Mouse (Mus musculus): Measurements from ENCODE around the gene Chit1. TPM values are rescaled to one million over a fixed set of nuclear protein-coding genes. Genes with fewer than 3 reads are reported as not detected.
A peak's percentile ranks its signal among the peaks of the same experiment; 100 is the strongest.

The Chit1 gene
- polyA plus RNA-seq, 1 experiment = 0.19 TPM

GRCm38 (mm10) chr1:134096264-134096934 lies 14.6 kb upstream of the Chit1 start:
- peaks cover 7% of the 10 kb centered on the region for H3K4me1 ChIP-seq (ENCODE audit: control insufficient read depth, insufficient read depth, low read length)
- H3K27ac ChIP-seq (ENCODE audit: insufficient read depth, low read length) = no peak overlapping the region
- no peak overlapping the region for H3K4me3 ChIP-seq (ENCODE audit: insufficient read depth, low read length)
- TF ChIP-seq POLR2A (IDR thresholded peaks at IDR 0.05; ENCODE audit: extremely low read depth, insufficient read depth, low read length) (no peak), CTCF (IDR thresholded peaks at IDR 0.05; ENCODE audit: extremely low read depth, insufficient read depth, low read length) (no peak)

DNA sequence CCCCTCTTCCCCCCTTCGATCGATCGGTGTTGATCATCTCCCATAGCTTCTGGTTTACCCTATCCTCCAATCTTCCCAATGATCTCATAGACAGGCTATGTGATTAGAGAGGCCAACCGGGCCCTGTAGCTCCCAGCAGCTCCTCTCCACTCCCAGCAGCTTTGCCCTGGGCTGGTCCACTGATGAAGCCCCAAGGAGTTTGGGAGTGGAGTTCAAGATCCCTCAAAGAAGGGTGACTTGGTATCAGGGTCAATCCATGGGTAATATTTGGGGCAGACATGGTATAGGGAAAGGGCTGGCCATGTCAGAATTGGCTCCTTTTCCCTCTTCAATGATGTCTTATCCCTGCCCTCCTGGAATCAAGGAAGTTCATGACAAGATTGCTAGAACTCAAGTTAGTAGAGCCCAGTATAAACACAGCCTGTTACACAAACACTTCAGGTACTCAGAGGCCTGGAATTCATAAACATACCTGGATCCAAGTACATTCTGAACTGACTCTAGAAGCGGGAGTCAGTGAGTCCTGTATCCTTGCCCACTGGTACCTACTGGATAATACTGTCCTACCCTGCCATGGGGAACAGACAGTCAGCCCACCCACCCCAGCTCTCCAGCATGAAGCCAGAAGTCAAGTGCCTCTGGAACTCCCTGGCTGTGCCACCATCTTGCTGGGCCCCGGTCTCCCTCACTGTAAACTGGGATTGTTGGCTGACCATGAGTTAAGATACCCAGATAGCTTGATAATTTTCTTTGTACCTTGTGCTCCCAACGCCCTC lies 13.8 kb upstream of the Chit1 start:
- Histone ChIP-seq H3K27ac (ENCODE audit: insufficient read depth, low read length) (no peak overlapping the region), H3K4me3 (ENCODE audit: insufficient read depth, low read length) (no peak overlapping the region), H3K4me1 (ENCODE audit: control insufficient read depth, insufficient read depth, low read length) (peaks cover 7% of the 10 kb centered on the region)
- no peak for TF ChIP-seq POLR2A (IDR thresholded peaks at IDR 0.05; ENCODE audit: extremely low read depth, insufficient read depth, low read length)
- no peak for TF ChIP-seq CTCF (IDR thresholded peaks at IDR 0.05; ENCODE audit: extremely low read depth, insufficient read depth, low read length)

DNA sequence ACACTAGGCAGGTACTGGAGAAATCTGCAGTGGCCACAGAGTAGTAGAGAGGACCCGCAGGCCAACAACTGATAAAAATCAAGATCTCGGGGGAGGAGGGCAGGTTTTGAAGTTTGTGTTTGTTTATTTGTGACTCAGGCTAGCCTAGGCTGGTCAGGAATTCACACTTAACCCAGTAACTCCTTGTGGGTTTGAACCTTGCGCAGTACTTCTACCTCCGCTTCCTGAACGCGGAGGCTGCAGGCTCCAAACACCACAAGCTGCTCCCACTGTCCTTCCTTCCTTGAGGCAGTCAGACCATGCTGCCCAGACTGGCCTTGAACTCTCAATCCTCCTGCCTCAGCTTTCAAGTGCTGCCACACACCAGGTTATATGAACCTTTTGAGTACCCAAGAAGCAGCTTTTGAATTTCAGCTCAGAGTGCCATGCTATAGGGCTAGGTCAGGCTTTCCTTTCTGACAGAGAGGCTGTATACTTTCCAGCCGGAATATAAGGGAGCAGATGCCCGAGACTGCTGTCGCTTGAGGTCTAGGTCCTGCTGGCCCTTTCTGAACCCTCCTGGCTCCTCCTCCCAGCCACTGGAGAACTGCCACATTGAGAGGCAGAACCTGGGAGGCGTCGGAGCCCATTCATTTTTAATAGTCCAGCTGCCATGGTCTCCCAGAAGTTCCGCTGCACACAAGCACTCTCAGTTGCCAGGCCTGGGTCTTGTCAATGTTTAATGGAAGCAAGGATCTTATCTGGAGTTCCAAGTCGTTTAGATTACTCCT lies 12.9 kb upstream of the Chit1 start:
- H3K27ac ChIP-seq (ENCODE audit: insufficient read depth, low read length) = peak overlapping the region; percentile 83

DNA sequence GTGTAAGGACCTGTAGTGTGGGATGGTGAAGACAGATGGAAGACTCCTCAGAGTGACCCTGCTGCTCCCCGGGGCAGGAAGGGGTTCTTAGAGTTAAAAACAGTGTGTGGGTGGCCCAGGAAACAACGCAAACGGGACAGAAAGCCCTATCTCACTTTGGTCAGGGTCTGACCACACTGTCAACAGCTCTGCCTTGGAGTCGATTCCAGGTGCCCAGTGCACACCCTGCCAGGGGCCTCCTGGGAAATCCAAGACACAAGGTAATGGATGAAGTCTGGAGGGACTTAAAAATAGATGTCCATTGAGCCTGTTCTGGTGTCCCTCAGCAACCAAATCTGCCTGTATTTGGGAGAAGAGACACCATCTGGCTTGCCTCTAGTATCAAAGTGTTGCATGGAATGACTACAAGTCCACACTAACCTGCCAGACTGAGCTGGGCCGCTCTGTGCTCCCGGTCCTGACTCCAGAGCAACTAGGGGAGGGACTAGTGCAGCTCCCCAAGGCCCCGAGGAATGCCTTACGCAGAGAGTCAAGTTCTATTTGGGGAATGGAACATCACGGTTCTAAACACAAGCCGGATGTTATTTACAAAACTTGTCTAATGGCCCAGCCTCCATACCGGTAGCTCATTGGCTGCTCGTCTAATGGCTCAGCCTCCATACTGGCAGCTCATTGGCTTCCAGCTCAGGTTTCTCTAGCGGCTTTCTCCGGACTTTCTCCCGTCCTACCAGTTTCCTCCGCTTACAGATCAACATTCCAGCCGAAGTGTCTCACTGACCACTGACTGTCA lies 12.1 kb upstream of the Chit1 start:
- peak overlapping the region; percentile 25 for H3K4me3 ChIP-seq (ENCODE audit: insufficient read depth, low read length)
- peaks cover 5% of the 10 kb centered on the region; the same call in 1 of the 2 replicates for H3K4me1 ChIP-seq (ENCODE audit: control insufficient read depth, insufficient read depth, low read length)
- TF ChIP-seq POLR2A (IDR thresholded peaks at IDR 0.05; ENCODE audit: extremely low read depth, insufficient read depth, low read length) (peak; percentile 75), CTCF (IDR thresholded peaks at IDR 0.05; ENCODE audit: extremely low read depth, insufficient read depth, low read length) (no peak)
- H3K27ac ChIP-seq (ENCODE audit: insufficient read depth, low read length) = peak overlapping the region; percentile 83

More for the DNA sequence above, 12.9 kb upstream of the Chit1 start:
- TF ChIP-seq CTCF (IDR thresholded peaks at IDR 0.05; ENCODE audit: extremely low read depth, insufficient read depth, low read length) = no peak
- TF ChIP-seq POLR2A (IDR thresholded peaks at IDR 0.05; ENCODE audit: extremely low read depth, insufficient read depth, low read length) = no peak
- Histone ChIP-seq H3K4me3 (ENCODE audit: insufficient read depth, low read length) (no peak overlapping the region), H3K4me1 (ENCODE audit: control insufficient read depth, insufficient read depth, low read length) (peaks cover 5% of the 10 kb centered on the region; the same call in 1 of the 2 replicates)

- no peak for TF ChIP-seq CTCF (IDR thresholded peaks at IDR 0.05; ENCODE audit: extremely low read depth, insufficient read depth, low read length)
- TF ChIP-seq POLR2A (IDR thresholded peaks at IDR 0.05; ENCODE audit: extremely low read depth, insufficient read depth, low read length) = no peak
- peak overlapping the region; percentile 25 for H3K4me3 ChIP-seq (ENCODE audit: insufficient read depth, low read length)
- H3K4me1 ChIP-seq (ENCODE audit: control insufficient read depth, insufficient read depth, low read length) = peaks cover 5% of the 10 kb centered on the region; the same call in 1 of the 2 replicates
- peak overlapping the region; percentile 62 for H3K27ac ChIP-seq (ENCODE audit: insufficient read depth, low read length)
Measured at GRCm38 (mm10) chr1:134099516-134100235, 11.4 kb upstream of the Chit1 start.

- H3K4me3 ChIP-seq (ENCODE audit: insufficient read depth, low read length) = no peak overlapping the region
- peaks cover 5% of the 10 kb centered on the region; the same call in 1 of the 2 replicates for H3K4me1 ChIP-seq (ENCODE audit: control insufficient read depth, insufficient read depth, low read length)
Measured at GRCm38 (mm10) chr1:134100401-134100800, 10.6 kb upstream of the Chit1 start.

GRCm38 (mm10) chr1:134100928-134101327 lies 10.1 kb upstream of the Chit1 start:
- Histone ChIP-seq H3K27ac (ENCODE audit: insufficient read depth, low read length) (no peak overlapping the region), H3K4me3 (ENCODE audit: insufficient read depth, low read length) (no peak overlapping the region), H3K4me1 (ENCODE audit: control insufficient read depth, insufficient read depth, low read length) (peaks cover 4% of the 10 kb centered on the region; the same call in 1 of the 2 replicates)
- no peak for TF ChIP-seq CTCF (IDR thresholded peaks at IDR 0.05; ENCODE audit: extremely low read depth, insufficient read depth, low read length)
- no peak for TF ChIP-seq POLR2A (IDR thresholded peaks at IDR 0.05; ENCODE audit: extremely low read depth, insufficient read depth, low read length)

More at GRCm38 (mm10) chr1:134100401-134100800, 10.6 kb upstream of the Chit1 start:
- TF ChIP-seq CTCF (IDR thresholded peaks at IDR 0.05; ENCODE audit: extremely low read depth, insufficient read depth, low read length) (no peak), POLR2A (IDR thresholded peaks at IDR 0.05; ENCODE audit: extremely low read depth, insufficient read depth, low read length) (no peak)
- H3K27ac ChIP-seq (ENCODE audit: insufficient read depth, low read length) = no peak overlapping the region

GRCm38 (mm10) chr1:134101593-134101992 lies 9.4 kb upstream of the Chit1 start:
- Histone ChIP-seq H3K27ac (ENCODE audit: insufficient read depth, low read length) (no peak overlapping the region), H3K4me1 (ENCODE audit: control insufficient read depth, insufficient read depth, low read length) (peaks cover 2% of the 10 kb centered on the region; the same call in 1 of the 2 replicates)
- TF ChIP-seq CTCF (IDR thresholded peaks at IDR 0.05; ENCODE audit: extremely low read depth, insufficient read depth, low read length) (no peak), POLR2A (IDR thresholded peaks at IDR 0.05; ENCODE audit: extremely low read depth, insufficient read depth, low read length) (no peak)

More at GRCm38 (mm10) chr1:134101593-134101992, 9.4 kb upstream of the Chit1 start:
- no peak overlapping the region for H3K4me3 ChIP-seq (ENCODE audit: insufficient read depth, low read length)
